Mouse (Mus musculus) liver, embryonic 12.5 days (tissue): ENCODE measurements at regions not wholly inside any gene's neighbourhood (a gene's known extent, or its start where the extent isn't known, plus 50 kb on each side); places are given as distances from the start of the nearest gene placed in this dataset.

Source experiments
- ATAC-seq: fragments of 200-750 bp; cut with Nextera tagmentation; 2 replicates; pipeline ENCODE4 v1.8.0; 2017; ENCODE audit warnings: moderate number of reproducible peaks, mild to moderate bottlenecking, moderate library complexity
- H3K27ac ChIP-seq: fragments of 300-500 bp; sonication (generic); 2 replicates; pipeline ENCODE4 v1.5.1; 2016; ENCODE audit warnings: mild to moderate bottlenecking
- H3K27me3 ChIP-seq: fragments of 300-500 bp; sonication (generic); replicated peaks from 2 replicates; pipeline ENCODE4 v1.6.1; 2016; ENCODE audit warnings: mild to moderate bottlenecking, moderate library complexity
- H3K36me3 ChIP-seq: fragments of 300-500 bp; sonication (generic); 2 replicates; pipeline ENCODE4 v1.6.1; 2016; ENCODE audit warnings: mild to moderate bottlenecking, moderate library complexity
- H3K4me1 ChIP-seq: fragments of 300-500 bp; sonication (generic); 2 replicates; pipeline ENCODE4 v1.6.1; 2016
- H3K4me2 ChIP-seq: fragments of 300-500 bp; sonication (generic); 2 replicates; pipeline ENCODE4 v1.6.1; 2016; ENCODE audit warnings: mild to moderate bottlenecking, moderate library complexity
- H3K4me3 ChIP-seq: fragments of 300-500 bp; sonication (generic); 2 replicates; pipeline ENCODE4 v1.5.1; 2016; ENCODE audit warnings: mild to moderate bottlenecking, moderate library complexity
- H3K9ac ChIP-seq: fragments of 300-500 bp; sonication (generic); 2 replicates; pipeline ENCODE4 v1.6.1; 2016; ENCODE audit warnings: mild to moderate bottlenecking, moderate library complexity
- H3K9me3 ChIP-seq: fragments of 300-500 bp; sonication (generic); replicated peaks from 2 replicates; pipeline ENCODE4 v1.6.1; 2016; ENCODE audit warnings: mild to moderate bottlenecking, moderate library complexity
- WGBS: fragments of 180-500 bp; shearing (Covaris S2); methylation state at CpG from one replicate; pipeline ENCODE4 v1.1.7; 2016; ENCODE audit not compliant: insufficient replicate concordance; 5-methylcytosine and 5-hydroxymethylcytosine counted together

GRCm38 (mm10) chr12:25934946-25935345, 480.1 kb downstream of the Rnf144a start:
- Histone ChIP-seq H3K27me3 (no peaks in the 10 kb centered on the region), H3K4me2 (no peak overlapping the region), H3K4me3 (no peak overlapping the region), H3K9me3 (no peaks in the 10 kb centered on the region), H3K27ac (no peak overlapping the region), H3K9ac (no peak overlapping the region), H3K36me3 (no peaks in the 10 kb centered on the region), H3K4me1 (no peaks in the 10 kb centered on the region)
- ATAC-seq: no peak
- WGBS: 50% methylated on average over 5 of the region's 5 CpGs

DNA sequence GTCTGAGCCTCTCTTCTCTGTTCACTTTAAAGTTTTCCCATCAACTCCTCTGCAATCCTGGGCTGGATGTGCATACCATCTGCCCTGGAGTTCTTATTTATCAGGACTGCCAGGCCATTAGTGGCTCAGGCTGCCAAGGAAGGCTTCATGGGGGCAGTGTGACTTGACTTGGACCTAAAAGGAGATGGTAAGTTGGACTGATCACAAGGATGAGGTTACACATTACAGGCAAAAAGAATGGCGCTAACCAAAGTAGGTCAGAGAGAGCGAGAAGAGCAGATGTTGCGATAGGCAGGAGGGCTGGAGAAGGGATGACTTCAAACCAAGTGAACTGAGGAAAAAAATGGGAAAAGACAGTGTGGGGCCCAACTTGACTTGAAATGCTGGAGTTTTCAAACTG, 480.5 kb downstream of the Rnf144a start:
- H3K9me3 ChIP-seq: no peaks in the 10 kb centered on the region
- H3K4me1 ChIP-seq: no peaks in the 10 kb centered on the region
- no peaks in the 10 kb centered on the region for H3K27me3 ChIP-seq
- H3K27ac ChIP-seq: no peak overlapping the region
- 72% methylated on average over 3 of the region's 3 CpGs for WGBS
- no peak for ATAC-seq
- no peak overlapping the region for H3K4me3 ChIP-seq
- H3K4me2 ChIP-seq: no peak overlapping the region
- no peaks in the 10 kb centered on the region for H3K36me3 ChIP-seq
- H3K9ac ChIP-seq: no peak overlapping the region

- Histone ChIP-seq H3K9me3 (no peaks in the 10 kb centered on the region), H3K27me3 (no peaks in the 10 kb centered on the region), H3K4me3 (no peak overlapping the region), H3K36me3 (no peaks in the 10 kb centered on the region), H3K27ac (no peak overlapping the region), H3K4me2 (no peak overlapping the region), H3K4me1 (no peaks in the 10 kb centered on the region), H3K9ac (no peak overlapping the region)
- 56% methylated on average over 5 of the region's 5 CpGs for WGBS
- no peak for ATAC-seq
Measured at GRCm38 (mm10) chr12:25926367-25926766, 488.7 kb downstream of the Rnf144a start.

DNA sequence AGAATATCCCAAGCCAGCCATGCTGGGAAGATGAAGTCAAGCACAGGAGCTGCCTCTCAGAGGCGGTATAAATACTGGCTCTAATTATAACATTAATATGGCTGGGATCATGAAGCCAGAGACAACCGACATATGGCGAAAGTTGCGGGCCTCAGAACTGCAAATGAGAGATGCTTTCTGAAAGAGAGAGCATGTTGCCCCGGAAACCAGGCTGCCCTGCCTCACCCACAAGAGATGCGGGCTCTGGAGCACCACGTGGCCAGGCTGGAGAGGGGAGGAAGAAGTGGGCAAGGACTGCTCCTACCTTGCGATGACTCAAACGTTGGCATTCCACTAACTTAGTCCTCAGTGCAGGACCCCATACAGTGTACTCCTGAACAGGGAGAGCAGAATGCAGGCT, 490.5 kb downstream of the Rnf144a start:
- ATAC-seq: no peak

DNA sequence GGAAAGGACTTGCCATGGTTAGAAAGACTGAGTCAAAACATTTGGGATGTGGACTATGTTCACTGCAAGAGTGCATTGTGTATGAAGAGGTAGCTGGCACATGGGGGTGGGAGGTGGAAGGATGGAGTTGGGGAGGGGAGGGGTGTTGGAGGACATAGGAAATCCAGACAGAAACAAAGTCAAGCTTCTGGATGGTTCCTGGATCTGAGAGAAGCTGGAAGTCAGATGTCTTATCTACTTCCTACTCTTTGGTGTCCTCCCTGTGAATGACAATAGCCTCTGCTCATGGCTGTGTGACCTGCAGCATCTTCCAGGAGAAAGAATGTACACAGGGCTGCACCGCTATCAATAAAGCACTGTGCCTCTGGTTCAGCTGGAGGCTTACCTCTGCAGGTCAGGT, 491.3 kb downstream of the Rnf144a start:
- 84% methylated on average over 1 of the region's 1 CpGs for WGBS

More for the DNA sequence above, 490.5 kb downstream of the Rnf144a start:
- WGBS: 74% methylated on average over 9 of the region's 9 CpGs
- no peaks in the 10 kb centered on the region for H3K4me1 ChIP-seq
- H3K4me3 ChIP-seq: no peak overlapping the region
- H3K36me3 ChIP-seq: no peaks in the 10 kb centered on the region
- H3K27me3 ChIP-seq: no peaks in the 10 kb centered on the region
- H3K9me3 ChIP-seq: no peaks in the 10 kb centered on the region
- no peak overlapping the region for H3K9ac ChIP-seq
- no peak overlapping the region for H3K4me2 ChIP-seq
- H3K27ac ChIP-seq: no peak overlapping the region

DNA sequence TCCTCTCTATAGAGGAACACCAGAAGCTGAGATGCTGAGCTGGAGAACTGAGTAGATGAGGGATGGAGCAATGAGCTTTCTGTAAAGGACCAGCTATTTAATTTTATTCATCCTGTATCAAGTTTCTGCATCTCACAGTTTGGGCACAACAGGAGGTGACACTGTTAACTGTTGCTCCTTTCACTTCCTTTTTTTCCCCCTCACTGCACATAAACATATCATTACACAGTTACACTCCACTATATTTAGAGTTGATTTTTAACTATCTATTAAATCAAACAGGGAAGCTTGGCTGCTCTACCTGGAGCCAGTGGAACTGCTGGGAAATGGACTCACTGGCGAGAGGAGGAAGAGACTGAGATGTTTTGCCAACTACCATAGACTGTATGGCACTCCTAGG, 509.4 kb downstream of the Rnf144a start:
- no peak overlapping the region for H3K27ac ChIP-seq

More for the DNA sequence above, 491.3 kb downstream of the Rnf144a start:
- no peak overlapping the region for H3K4me3 ChIP-seq
- H3K4me2 ChIP-seq: no peak overlapping the region
- no peaks in the 10 kb centered on the region for H3K36me3 ChIP-seq
- no peak for ATAC-seq
- no peaks in the 10 kb centered on the region for H3K27me3 ChIP-seq
- H3K27ac ChIP-seq: no peak overlapping the region
- no peak overlapping the region for H3K9ac ChIP-seq
- H3K4me1 ChIP-seq: no peaks in the 10 kb centered on the region
- H3K9me3 ChIP-seq: no peaks in the 10 kb centered on the region

DNA sequence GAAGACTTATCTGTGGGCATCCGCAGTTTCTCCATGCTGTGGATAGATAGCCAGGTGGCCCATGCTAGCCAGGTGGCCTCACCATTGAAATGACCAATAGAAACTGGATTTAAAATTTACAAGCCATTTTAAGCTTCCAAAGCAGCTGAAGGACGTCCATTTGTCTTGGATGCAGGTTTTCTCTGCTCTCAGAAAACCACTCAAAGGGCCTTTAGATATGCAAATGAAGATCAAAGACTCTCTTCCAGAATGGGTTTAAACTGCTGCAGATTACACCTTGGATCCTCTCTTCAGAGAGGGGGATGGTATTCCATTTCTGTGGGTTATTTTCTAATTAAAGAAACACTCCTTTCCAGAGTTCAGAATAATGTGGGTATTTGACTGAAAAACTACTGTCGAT, 518.5 kb downstream of the Rnf144a start:
- 39% methylated on average over 3 of the region's 3 CpGs for WGBS
- Histone ChIP-seq H3K4me3 (no peak overlapping the region), H3K27ac (no peak overlapping the region), H3K27me3 (no peaks in the 10 kb centered on the region), H3K4me1 (no peaks in the 10 kb centered on the region), H3K36me3 (no peaks in the 10 kb centered on the region), H3K9me3 (no peaks in the 10 kb centered on the region), H3K4me2 (no peak overlapping the region), H3K9ac (no peak overlapping the region)
- ATAC-seq: no peak

More for the DNA sequence above, 509.4 kb downstream of the Rnf144a start:
- H3K36me3 ChIP-seq: no peaks in the 10 kb centered on the region
- no peak overlapping the region for H3K4me3 ChIP-seq
- no peak overlapping the region for H3K4me2 ChIP-seq
- WGBS: 38% methylated on average over 1 of the region's 1 CpGs
- H3K9ac ChIP-seq: no peak overlapping the region
- ATAC-seq: no peak
- H3K27me3 ChIP-seq: no peaks in the 10 kb centered on the region
- H3K9me3 ChIP-seq: no peaks in the 10 kb centered on the region
- no peaks in the 10 kb centered on the region for H3K4me1 ChIP-seq

GRCm38 (mm10) chr12:25895691-25896090, 519.4 kb downstream of the Rnf144a start:
- H3K36me3 ChIP-seq: no peaks in the 10 kb centered on the region
- no peak overlapping the region for H3K27ac ChIP-seq
- no peaks in the 10 kb centered on the region for H3K4me1 ChIP-seq
- no peak overlapping the region for H3K4me3 ChIP-seq
- no peak for ATAC-seq
- no peak overlapping the region for H3K4me2 ChIP-seq
- 28% methylated on average over 1 of the region's 1 CpGs for WGBS
- H3K9ac ChIP-seq: no peak overlapping the region
- no peaks in the 10 kb centered on the region for H3K9me3 ChIP-seq
- H3K27me3 ChIP-seq: no peaks in the 10 kb centered on the region

DNA sequence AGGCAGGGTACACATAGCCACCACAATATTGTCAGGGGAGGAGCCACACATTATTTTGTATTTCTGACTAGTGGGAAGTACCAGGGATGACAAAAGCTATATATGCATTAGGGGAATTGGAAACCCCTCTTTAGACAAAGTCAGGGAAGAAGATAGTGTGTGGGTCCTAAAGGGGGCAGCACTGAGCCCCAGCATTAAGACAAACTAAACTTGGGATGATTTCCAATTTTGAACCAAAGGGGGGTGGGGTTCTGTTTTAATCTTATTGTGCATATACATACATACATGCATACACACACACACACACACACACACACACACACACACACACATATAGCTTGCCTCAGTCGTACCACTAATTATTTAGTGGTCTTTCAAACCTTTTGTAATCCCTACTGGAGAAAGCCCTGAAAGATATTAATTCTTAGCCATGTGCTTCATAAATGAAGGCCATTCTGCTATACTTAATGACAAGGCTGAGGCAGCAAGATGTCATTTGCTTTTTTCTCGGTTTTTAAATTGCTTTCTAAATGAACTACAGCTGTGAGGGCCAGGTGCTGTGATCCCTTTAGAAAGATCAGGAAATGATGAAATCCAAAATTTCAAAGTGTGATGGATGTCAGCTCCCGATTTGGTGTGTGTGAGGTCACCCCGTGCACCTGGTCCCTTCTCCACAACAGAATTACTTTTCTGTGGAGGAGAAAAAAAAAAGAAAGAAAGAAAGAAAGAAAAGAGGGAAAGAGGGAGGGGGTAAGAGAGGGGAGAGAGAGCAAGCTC, 523.5 kb downstream of the Rnf144a start:
- H3K4me1 ChIP-seq: no peaks in the 10 kb centered on the region
- H3K27ac ChIP-seq: no peak overlapping the region
- H3K9ac ChIP-seq: no peak overlapping the region
- no peaks in the 10 kb centered on the region for H3K27me3 ChIP-seq
- H3K36me3 ChIP-seq: no peaks in the 10 kb centered on the region
- H3K9me3 ChIP-seq: no peaks in the 10 kb centered on the region
- H3K4me3 ChIP-seq: no peak overlapping the region
- WGBS: 52% methylated on average over 4 of the region's 4 CpGs
- ATAC-seq: no peak
- no peak overlapping the region for H3K4me2 ChIP-seq

- WGBS: 55% methylated on average over 1 of the region's 1 CpGs
- no peaks in the 10 kb centered on the region for H3K4me1 ChIP-seq
- no peak overlapping the region for H3K9ac ChIP-seq
- no peaks in the 10 kb centered on the region for H3K27me3 ChIP-seq
- H3K9me3 ChIP-seq: no peaks in the 10 kb centered on the region
- H3K4me3 ChIP-seq: no peak overlapping the region
- H3K36me3 ChIP-seq: no peaks in the 10 kb centered on the region
- no peak overlapping the region for H3K4me2 ChIP-seq
- no peak overlapping the region for H3K27ac ChIP-seq
- no peak for ATAC-seq
Measured at GRCm38 (mm10) chr12:25890722-25891121, 524.3 kb downstream of the Rnf144a start.

- H3K27ac ChIP-seq: no peak overlapping the region
- no peaks in the 10 kb centered on the region for H3K36me3 ChIP-seq
- H3K9ac ChIP-seq: no peak overlapping the region
- no peaks in the 10 kb centered on the region for H3K4me1 ChIP-seq
- WGBS: 55% methylated on average over 5 of the region's 5 CpGs
- no peak for ATAC-seq
- H3K4me3 ChIP-seq: no peak overlapping the region
- H3K27me3 ChIP-seq: no peaks in the 10 kb centered on the region
- H3K9me3 ChIP-seq: no peaks in the 10 kb centered on the region
- H3K4me2 ChIP-seq: no peak overlapping the region
Measured at GRCm38 (mm10) chr12:25883771-25884171, 531.3 kb downstream of the Rnf144a start.

- H3K4me2 ChIP-seq: no peak overlapping the region
- no peaks in the 10 kb centered on the region for H3K9me3 ChIP-seq
- H3K27ac ChIP-seq: no peak overlapping the region
- H3K9ac ChIP-seq: no peak overlapping the region
- H3K4me1 ChIP-seq: no peaks in the 10 kb centered on the region
- no peaks in the 10 kb centered on the region for H3K36me3 ChIP-seq
- no peaks in the 10 kb centered on the region for H3K27me3 ChIP-seq
- ATAC-seq: no peak
- no peak overlapping the region for H3K4me3 ChIP-seq
- 58% methylated on average over 4 of the region's 4 CpGs for WGBS
Measured at GRCm38 (mm10) chr12:25871816-25872215, 543.2 kb downstream of the Rnf144a start.

DNA sequence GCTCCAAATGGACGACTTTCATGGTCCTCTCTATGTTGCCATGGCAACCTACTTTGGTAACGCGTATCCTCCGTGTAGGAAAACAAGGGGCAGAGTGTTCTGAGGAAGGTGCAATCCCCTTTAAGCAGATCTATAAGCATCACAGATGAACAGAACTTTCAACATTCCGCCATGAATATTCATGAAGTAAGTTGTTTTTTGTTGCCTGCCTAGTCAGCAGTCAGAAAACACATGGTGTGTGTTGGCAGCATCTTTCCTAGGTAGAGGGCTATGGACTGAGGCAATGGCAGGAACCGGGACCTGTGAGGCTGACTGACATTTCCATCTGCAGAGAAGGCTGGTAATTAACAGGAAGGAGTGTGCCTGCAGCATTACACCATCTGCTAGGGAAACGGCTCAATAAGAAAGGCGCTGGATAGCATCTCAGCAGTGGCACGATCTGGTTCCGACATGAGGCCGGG, 544.0 kb downstream of the Rnf144a start:
- 64% methylated on average over 11 of the region's 11 CpGs for WGBS
- no peak overlapping the region for H3K4me2 ChIP-seq

More for the DNA sequence above, 544.0 kb downstream of the Rnf144a start:
- H3K9me3 ChIP-seq: no peaks in the 10 kb centered on the region
- no peaks in the 10 kb centered on the region for H3K4me1 ChIP-seq
- no peak overlapping the region for H3K4me3 ChIP-seq
- no peak for ATAC-seq
- H3K9ac ChIP-seq: no peak overlapping the region
- no peaks in the 10 kb centered on the region for H3K27me3 ChIP-seq
- no peak overlapping the region for H3K27ac ChIP-seq
- no peaks in the 10 kb centered on the region for H3K36me3 ChIP-seq
